Mouse (Mus musculus) neutrophil, adult 5-6 weeks (primary cell): ENCODE data around the gene Gata2. TPM values are rescaled to one million over a fixed set of nuclear protein-coding genes. Genes with fewer than 3 reads are reported as not detected.

Experiments used
- ATAC-seq: fragments of 151-379, 151-347 bp; 2 replicates; pipeline ENCODE4 v1.8.0; 2017; ENCODE audit warnings: mild to moderate bottlenecking, moderate TSS enrichment; ENCODE audit not compliant: insufficient number of reproducible peaks, poor library complexity, low FRiP score, severe bottlenecking; ENCODE audit errors: extremely low read depth
- total RNA-seq: library from RNA; stranded (forward); fragments of 200-1000 nt; gene quantifications from 2 replicates; pipeline ENCODE4 v1.2.3, GENCODE M21; 2017

The Gata2 gene
- total RNA-seq, 1 experiment from 2014 or later: 4.9 TPM

DNA sequence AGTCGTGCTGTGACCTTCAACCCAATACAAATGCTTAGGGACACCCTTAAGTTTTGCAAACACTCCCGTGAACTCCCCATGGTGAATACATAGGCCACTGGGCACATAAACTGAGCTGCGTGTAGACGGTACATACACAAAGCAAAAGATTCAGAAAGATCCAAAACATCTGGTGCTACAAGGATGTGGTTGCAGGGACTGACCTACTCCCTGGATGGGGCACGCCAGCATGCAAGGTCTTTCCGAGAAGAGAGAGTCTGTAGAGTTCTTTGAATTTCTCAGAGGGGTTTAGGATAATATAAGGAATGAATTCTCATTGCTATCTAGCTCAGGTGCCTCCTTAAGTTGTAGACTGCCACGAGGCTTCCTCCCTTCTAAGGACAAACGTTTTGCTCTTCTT is 935 bp upstream of the Gata2 start:
- no peak for ATAC-seq

DNA sequence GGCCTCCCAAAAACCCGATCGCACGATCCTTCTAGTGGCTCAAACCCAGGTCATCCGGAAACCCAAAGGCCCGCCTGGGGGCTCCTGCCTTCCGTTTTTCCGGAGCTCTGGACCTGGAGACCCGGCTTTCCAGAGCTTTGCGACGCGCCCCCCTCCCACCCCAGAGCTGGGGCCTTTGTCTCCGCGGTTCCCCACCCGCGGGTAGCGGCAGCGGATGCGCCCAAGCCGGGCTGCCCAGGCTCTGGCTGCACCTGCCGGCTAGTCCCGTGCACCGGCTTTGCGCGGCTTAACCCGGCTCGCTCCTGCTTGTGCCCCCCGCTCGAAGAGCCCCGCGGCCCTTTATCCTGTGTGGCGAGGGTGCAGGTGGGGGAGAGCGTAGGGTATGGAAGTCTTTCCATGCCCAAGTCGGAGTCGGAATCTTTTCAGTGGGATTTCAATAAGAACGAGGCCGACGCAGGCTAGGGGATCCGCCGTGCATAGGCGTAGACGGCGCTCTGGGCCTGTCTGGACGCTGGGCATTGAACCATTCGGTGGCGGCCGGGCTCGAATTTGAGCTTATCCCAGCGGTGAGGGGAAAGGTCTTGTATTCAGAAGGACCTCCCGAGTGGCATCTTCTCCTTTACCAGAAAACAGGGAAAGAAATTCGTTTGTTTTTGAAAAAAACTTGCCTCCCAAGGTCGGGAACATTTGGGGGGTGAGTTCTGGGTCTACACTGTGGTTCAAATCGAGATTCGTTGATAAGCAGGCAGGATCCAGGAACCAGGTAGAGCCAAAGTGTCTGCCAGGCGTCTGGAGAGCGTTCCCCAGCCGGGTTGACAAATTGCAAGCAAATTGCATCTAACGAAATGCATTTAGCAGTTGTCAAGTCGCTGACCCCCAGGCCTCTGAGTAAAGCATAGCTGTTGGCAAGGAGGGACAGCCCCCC is 624 bp downstream of the Gata2 start:
- ATAC-seq: no peak

DNA sequence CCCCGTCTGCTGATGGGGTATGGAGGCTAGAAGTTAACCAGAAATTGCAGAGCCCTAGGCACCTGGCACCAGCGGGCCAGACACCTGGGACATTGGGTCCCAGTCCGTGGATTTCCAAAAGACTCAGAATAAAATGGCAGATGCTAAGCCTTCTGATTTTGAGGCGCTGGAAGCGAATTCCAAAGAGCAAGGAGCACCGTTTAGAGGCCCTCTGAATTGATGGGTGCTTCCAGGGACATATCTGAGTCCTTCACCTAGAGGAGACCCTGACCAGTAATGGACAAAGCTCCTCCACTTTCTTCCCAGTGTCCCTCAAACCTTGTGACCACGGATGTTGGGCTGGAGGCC is 1.3 kb downstream of the Gata2 start:
- ATAC-seq: no peak

DNA sequence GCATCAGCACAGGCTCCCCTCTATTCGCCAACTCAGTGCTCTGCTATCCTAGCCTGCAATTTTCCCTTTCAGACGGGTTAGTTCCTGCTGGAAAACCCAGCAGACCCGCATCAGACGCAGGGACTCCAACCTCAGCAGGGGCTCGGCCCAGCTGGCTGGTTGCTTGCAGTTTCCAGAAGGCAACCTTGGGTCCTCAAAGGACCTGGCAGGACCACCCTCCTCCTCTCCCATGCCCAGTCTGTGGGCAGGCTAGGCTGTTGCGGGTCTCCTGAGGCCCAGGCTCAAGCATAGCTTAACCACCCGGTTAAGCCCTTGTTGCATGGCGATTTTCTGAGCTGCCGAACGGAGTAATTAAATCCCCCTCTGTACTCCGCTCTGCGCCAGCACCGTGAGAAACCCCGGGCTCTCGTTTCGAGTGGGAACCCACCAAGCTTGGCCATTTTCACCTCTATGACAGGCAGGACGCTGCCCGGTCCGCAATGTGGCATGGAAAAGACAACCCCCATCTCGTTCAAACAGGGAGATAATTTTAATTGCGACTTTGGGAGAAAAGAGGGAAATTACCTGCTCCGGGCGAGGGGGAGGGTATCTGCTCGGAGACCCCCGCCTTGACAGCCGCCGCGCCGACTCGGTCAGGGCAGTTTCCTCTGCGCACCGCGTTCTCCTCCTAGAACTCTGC is 2.5 kb downstream of the Gata2 start:
- no peak for ATAC-seq

DNA sequence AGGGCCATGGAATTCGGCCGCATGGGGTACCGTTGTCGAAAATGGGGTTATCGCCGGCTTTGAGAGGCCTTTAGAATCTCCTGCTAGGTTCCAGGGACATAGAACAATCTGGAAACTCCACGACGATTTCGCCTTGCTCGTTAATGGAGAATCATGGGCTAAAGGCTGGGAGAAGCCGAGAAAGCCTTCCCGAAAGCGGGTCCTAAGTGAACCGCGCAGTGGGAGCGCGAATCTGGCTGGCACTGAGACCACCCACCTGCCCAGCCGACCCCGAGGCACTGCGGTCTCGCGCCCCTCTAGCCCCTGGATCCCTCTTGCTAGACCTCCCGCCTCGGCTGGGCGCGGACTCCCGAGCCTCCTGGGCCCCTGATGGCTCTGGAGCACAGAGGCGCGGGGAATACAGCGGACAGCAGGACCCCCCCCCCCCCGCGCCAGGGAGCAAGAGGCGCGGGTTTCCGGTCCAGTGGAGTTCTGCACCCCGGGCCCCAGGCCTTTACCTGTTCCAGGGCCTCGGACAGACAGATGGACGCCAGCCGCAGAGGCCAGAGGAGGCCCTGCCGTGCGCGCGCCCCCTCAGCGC is 3.1 kb downstream of the Gata2 start:
- ATAC-seq: no peak

DNA sequence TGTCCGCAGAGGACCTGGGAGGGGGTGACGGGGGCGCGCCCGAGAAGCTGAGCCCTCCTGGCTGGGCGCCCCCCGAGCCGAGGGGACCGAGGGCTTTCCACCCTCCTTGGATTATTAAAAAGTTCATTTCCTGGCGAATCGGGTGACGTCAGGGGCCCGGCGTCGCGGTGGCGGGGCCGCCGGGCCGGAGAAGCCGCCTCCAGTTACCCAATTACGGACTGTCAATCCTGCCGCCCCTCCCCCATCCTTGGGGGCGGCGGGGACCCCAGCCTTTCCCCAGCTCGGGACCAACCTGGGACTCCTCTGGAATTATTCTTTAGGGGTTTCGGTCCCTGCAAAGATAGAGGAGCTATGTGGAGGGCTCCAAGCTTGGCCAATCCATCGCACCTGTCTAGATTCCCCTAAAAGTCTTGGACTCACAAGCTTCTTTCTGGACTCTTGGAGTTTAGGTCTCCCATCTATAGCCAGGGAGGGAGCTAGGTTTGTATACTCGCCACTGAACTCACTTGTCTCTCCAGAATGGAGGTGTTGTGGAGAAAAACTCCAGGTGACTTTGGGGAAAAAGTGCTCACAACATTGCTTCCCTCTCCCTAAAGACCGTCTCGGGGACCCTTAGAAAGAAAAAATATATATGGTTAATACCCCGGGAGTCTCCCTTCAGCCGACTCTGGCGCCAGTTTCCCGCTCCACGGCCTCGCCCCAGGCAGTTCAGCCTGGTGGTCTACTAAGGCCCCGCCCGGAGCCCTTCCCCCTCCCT is 3.8 kb downstream of the Gata2 start:
- ATAC-seq: no peak

DNA sequence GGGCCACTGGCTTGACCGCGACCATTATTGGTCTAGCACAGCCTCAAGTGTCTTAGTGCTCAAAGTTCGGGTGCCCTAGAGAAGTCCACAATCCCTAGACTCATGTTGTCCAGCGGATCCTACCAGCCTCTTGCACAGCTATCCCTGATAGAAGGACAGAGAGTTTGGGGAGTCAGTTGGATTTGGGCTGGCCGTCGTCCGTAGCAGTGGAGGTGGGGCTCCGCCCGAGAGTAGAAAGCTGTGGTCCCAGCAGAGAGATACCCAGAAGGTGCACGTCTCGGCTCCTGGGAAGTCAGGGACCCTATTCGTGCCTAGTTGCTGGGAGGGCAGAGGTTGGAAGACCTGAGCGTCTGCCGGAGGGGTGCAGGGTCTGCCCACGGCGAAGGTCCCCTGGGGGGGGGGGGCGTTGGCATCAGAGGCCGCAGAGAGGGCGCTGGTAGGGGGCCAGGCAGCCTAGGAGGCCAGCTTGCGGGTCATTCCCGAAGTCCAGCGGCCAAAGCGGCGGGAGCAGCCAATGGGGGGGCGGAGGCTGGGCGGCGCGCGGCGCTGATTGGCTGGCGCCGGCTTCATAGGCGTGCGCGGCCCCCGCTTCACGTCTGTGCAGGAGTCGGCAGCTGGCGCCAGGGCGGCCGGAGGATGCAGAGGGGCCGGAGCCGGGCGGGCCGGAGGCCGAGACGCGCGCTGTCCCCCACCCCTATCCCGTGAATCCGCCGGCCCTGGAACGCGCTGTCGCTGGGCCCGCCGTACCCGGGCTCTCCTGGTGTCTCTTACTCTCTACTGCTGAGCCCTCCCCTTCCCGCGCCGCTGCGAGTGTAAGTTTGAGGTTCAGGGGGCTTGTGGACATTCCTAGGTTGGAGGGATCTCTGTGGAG is 4.6 kb downstream of the Gata2 start:
- no peak for ATAC-seq

DNA sequence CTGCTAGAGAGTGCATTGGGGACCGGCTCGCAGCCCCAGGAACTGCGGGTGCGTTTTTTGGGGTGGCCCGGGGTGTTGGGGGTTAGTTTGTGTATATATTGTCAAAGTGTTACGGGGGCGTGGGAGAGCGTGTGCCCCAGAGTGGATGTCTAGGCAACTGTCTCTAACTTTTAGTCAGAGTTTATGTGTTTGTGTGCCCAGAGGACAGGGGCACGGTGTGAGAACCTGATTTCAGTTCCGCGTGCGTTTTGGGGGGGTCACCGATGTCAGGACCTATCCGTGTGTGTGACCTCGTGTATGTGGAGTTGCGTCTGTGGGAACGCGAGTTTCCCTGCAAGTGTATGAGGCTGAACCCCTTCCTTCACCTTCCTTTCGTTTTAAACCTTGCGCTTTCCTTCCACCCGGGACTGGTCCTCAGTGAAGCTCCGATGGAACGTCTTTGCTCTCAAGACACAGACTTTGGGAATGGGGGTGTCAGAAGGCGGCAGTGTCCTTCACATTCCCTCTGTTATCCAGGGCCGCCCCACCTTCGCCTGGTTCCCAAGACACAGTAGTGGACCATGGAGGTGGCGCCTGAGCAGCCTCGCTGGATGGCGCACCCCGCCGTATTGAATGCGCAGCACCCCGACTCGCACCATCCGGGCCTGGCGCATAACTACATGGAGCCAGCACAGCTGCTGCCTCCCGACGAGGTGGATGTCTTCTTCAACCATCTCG is 5.5 kb downstream of the Gata2 start:
- no peak for ATAC-seq

DNA sequence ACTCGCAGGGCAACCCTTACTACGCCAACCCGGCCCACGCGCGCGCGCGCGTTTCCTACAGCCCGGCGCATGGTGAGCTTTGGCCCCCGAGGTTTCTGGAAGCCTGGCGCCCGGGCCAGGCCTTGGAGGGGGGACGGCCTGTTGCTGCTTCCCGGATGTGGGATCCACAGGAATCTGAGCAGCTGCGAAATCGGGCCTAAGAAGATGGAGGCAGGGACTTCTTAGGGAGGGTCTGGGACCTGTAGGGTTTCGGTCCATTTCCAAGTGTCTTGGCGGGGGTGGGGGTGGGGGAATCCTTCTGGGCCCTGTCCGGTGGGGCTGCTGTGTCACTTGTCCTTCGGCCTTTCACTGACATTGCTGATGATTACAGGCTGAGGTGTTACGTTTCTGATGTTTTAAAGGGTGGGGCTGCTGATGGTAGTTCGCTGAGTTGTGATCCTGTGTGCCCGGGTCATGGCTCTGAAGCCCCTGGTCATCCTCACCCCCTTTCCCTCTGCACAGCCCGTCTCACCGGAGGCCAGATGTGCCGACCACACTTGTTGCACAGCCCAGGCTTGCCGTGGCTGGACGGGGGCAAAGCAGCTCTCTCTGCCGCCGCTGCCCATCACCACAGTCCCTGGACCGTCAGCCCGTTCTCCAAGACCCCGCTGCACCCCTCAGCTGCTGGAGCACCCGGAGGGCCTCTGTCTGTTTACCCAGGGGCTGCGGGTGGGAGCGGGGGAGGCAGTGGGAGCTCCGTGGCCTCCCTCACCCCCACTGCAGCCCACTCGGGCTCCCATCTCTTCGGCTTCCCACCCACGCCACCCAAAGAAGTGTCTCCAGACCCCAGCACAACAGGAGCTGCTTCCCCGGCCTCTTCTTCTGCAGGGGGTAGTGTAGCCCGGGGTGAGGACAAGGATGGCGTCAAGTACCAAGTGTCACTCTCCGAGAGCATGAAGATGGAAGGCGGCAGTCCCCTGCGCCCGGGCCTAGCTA is 6.3 kb downstream of the Gata2 start:
- ATAC-seq: no peak

DNA sequence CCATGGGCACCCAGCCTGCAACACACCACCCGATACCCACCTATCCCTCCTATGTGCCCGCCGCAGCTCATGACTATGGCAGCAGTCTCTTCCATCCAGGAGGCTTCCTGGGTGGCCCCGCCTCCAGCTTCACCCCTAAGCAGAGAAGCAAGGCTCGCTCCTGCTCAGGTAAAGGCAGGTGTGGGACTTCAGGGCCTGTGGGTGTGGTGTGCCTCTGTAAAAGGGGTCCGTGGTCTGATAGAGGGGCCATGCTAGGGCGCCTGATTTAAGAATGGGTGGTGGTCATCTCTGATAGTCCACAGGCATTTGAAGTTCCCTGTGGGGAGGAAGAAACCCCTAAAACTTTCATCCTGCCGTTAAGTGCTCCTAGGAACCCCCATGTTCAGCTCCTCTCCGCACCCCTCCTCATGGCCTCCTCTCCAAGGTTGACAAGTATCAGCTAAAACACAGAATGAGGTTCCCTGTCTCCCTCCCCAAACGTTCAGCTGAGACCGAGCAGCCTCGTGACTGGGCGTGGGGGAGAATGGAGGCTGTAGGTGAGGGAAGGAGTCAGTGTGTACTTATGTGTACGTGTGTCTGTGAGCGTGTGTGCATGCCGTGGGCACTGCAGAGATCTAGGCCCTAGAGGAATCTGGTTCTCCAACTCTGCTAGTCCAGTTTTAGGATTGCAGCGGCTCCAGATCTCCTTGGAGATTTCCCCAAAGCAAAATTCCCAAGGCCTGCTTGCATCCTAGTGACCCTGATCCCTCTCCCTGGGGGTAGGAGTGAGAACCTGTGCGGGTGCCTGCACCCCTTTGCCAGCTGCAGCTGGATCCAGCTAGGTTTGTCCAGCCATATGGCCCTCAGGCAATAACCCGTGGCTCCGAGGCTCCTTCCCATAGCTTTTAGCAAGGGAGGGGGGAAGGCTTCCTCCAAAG is 7.3 kb downstream of the Gata2 start:
- ATAC-seq: no peak

DNA sequence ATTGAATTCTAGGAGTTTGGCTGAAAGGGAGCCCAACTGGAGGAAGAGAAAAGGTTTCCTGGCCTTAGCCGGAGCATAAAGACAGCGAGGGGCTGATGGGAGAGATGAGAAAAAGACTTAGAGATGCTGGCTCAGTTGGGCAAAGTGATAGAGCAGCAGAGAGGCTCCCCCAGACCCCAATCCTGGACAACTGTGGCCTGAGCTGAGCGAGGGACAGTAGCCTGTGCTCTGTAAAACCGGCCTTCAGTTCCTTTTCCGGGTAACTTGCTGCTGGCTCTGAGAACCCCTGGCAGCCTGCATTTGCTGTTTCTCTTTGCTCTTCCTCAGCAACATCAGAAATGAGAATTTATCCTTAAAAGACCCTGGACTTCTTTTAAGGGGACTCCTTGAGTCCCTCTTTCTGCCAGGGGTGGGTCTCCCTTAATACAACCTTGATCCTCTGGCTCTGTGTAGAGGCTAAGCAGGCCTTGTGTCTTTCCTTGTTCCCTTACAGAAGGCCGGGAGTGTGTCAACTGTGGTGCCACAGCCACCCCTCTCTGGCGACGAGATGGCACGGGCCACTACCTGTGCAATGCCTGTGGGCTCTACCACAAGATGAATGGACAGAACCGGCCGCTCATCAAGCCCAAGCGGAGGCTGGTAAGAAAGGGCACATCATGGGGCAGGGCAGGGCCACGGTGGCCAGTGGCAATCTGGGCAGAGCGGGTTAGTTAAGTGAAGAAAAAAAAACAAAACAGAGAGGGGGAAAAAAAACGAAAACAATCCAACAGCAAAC is 8.4 kb downstream of the Gata2 start:
- ATAC-seq: no peak

DNA sequence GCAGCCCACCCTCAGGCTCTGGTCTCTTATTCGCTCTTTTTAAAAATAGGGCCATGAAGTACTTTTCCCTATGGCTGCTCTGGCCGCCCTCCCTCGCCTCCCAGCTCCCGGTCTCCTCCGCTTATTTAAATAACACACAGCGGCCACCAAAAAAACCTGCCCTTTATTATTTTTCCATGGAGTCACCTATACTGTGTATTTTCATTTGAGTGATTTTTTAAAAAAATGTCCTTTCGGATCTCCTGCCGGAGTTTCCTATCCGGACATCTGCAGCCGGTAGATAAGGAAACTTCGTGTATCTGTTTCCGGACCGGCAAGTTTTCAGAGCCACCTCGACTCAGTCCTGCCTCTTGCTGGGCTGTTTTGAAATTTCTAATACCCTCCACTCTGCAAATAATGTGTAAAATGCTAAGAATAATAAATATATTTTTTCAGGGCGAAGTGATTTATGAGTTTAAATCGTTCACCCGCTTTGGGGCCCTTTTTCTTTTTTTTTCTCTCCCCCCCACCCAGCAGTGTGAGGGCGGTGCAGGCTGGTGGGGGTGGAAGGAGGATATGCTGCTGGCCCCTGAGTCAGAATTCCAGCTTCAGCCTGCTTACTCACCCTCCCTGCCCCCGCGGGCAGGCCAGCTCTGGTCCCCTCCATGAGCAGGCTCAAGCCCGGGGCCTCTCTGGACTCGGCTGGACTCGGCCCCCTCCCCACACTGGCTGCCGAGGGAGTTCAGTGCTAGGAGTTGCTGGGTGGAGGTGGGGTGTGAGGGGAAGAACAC is 9.4 kb downstream of the Gata2 start:
- no peak for ATAC-seq

DNA sequence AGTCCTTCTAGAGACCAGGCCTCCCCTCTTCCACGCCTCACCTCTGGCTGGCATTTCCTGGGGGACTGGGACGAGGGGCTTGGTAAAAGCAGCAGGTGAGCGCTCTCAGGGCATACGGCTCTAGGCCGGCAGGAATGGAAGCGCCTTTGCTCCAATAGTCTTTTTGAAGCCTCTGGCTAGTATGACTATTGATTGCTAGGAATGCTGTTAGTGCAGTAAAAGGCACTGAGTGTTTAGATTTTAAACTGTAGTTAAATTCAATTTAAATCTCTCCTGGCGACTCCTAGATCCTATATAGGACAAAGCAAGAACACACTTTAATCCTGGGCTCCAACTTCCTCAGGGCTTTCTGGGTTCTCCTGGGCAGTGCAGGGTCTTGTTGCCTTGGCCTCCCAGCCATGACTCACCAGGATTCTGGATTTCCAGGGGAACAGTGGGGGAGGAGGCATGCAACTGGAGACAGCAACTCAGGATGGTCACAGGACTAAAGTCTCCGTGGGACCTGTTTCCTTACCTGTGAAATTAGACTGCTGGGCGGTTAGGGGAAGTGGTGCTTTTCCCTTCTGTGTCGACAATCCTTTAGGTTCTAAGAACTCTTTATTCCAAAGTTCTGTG is 10.2 kb downstream of the Gata2 start:
- ATAC-seq: no peak
